Comparison of ENCODE assay signal across 8 mouse cellular contexts in genomic region chr1:153559126-153559647, GRCm38 (mm10). TPM values are rescaled to one million over a fixed set of nuclear protein-coding genes. Genes with fewer than 3 reads are reported as not detected.
DNase-seq lines count a peak whose midpoint lies in the region; ATAC-seq and TF ChIP-seq lines count a peak whose summit lies in the region.

No protein-coding gene starts in this region.

- peak; percentile 62; the same call in 1 of the 2 replicates for ATAC-seq in kidney, embryonic 14.5 days (ENCODE audit: low FRiP score, low TSS enrichment)
- ATAC-seq in liver, embryonic 11.5 days (replicated peaks; ENCODE audit: low FRiP score) = no peak; the same call in 1 of the 2 replicates

- no peak for TF ChIP-seq POLR2A in cerebellum, adult 2 months (IDR thresholded peaks at IDR 0.05; ENCODE audit: borderline replicate concordance, insufficient read depth, low read length)

- no peaks in the 10 kb centered on the region for H3K36me3 ChIP-seq in kidney, embryonic 14.5 days (ENCODE audit: control insufficient read depth, insufficient read depth, low read length)
- no peaks in the 10 kb centered on the region for H3K36me3 ChIP-seq in liver, embryonic 11.5 days (ENCODE audit: control insufficient read depth, insufficient read depth, low read length)

- no peak overlapping the region for H3K4me3 ChIP-seq in cerebellum, adult 2 months (replicated peaks; ENCODE audit: insufficient read depth, low read depth, low read length)
- H3K4me3 ChIP-seq in kidney, embryonic 14.5 days (ENCODE audit: low read length) = no peak overlapping the region
- no peak overlapping the region for H3K4me3 ChIP-seq in liver, embryonic 11.5 days (ENCODE audit: low read depth, low read length)

- no peaks in the 10 kb centered on the region for H3K4me1 ChIP-seq in cerebellum, adult 2 months (ENCODE audit: control insufficient read depth, insufficient read depth, low read length)
- no peaks in the 10 kb centered on the region for H3K4me1 ChIP-seq in kidney, embryonic 14.5 days (ENCODE audit: control insufficient read depth, insufficient read depth, low read length)
- no peaks in the 10 kb centered on the region for H3K4me1 ChIP-seq in liver, embryonic 11.5 days (replicated peaks; ENCODE audit: control insufficient read depth, insufficient read depth, low read length)

- no peak overlapping the region for H3K9ac ChIP-seq in kidney, embryonic 14.5 days (ENCODE audit: low read depth, low read length)
- no peak overlapping the region for H3K9ac ChIP-seq in liver, embryonic 11.5 days (ENCODE audit: low read depth, low read length)

- peak; percentile 80 to 82 for DNase-seq in B cell, adult 2 months
- DNase-seq in MN1 (ENCODE audit: low spot score) = peak; percentile 17
- DNase-seq in cerebellum, adult 2 months = peak; percentile 68 to 71
- peak; percentile 65 for DNase-seq in gastrocnemius, adult 18-20 months (ENCODE audit: low spot score)
- DNase-seq in liver, embryonic 11.5 days (ENCODE audit: low spot score) = peak; percentile 54
- peak; percentile 75 for DNase-seq in ovary, postnatal 14 days (ENCODE audit: low spot score)
- peak; percentile 90 for DNase-seq in thymus, postnatal 14 days

- no peak overlapping the region for H3K4me2 ChIP-seq in kidney, embryonic 14.5 days (replicated peaks; ENCODE audit: low read depth, low read length)
- no peak overlapping the region for H3K4me2 ChIP-seq in liver, embryonic 11.5 days

- H3K9me3 ChIP-seq in kidney, embryonic 14.5 days (ENCODE audit: control insufficient read depth, low read length) = no peaks in the 10 kb centered on the region
- H3K9me3 ChIP-seq in liver, embryonic 11.5 days (ENCODE audit: control insufficient read depth, low read length) = no peaks in the 10 kb centered on the region

- WGBS in cerebellum, adult 2 months = 23% methylated on average over 9 of the region's 9 CpGs
- WGBS in kidney, embryonic 14.5 days = 15% methylated on average over 9 of the region's 9 CpGs
- WGBS in liver, embryonic 11.5 days = 24% methylated on average over 9 of the region's 9 CpGs

- no peak overlapping the region for H3K27ac ChIP-seq in cerebellum, adult 2 months (ENCODE audit: insufficient read depth, low read length)
- no peak overlapping the region for H3K27ac ChIP-seq in kidney, embryonic 14.5 days (ENCODE audit: low read depth, low read length)
- H3K27ac ChIP-seq in liver, embryonic 11.5 days (ENCODE audit: low read depth, low read length) = no peak overlapping the region

- peak; percentile 87 for TF ChIP-seq CTCF in cerebellum, adult 2 months (IDR thresholded peaks at IDR 0.05; ENCODE audit: borderline replicate concordance, insufficient read depth, low read depth, low read length)

- no peaks in the 10 kb centered on the region for H3K27me3 ChIP-seq in cerebellum, adult 2 months (ENCODE audit: control insufficient read depth, insufficient read depth, low read length)
- no peaks in the 10 kb centered on the region for H3K27me3 ChIP-seq in kidney, embryonic 14.5 days (ENCODE audit: control insufficient read depth, insufficient read depth, low read length)
- no peaks in the 10 kb centered on the region for H3K27me3 ChIP-seq in liver, embryonic 11.5 days (replicated peaks; ENCODE audit: control insufficient read depth, insufficient read depth, low read length)

RNA-seq across cellular contexts. Expression of gene Npl, which starts 9.3 kb away (rescaled TPM):
- 2.9 and 3.8 TPM in 2 replicates for polyA plus RNA-seq in cerebellum, adult 2 months (2012; rRNA removed)
- 1 to 10 TPM; 2.2 to 2.4 TPM for total RNA-seq in gastrocnemius, adult 18-20 months (2021)
- 17.8 and 21.3 TPM in 2 replicates for polyA plus RNA-seq in kidney, embryonic 14.5 days (2014; fragmentation: Nextera tagmentation; extraction: Ambion mirVana)
- 8.0 and 11.0 TPM in 2 replicates for polyA plus RNA-seq in liver, embryonic 11.5 days (2014; fragmentation: Nextera tagmentation; extraction: Ambion mirVana)

Comparison
In these comparisons a context has a peak if more than half of its experiments do, and no peak if none do; other contexts are left out.
1. DNase-seq: peak in every context shown above with its lines; median percentile 90 in thymus, postnatal 14 days; 81 in B cell, adult 2 months; 75 in ovary, postnatal 14 days; 70 in cerebellum, adult 2 months; 65 in gastrocnemius, adult 18-20 months; 54 in liver, embryonic 11.5 days; 17 in MN1.